Mouse (Mus musculus) midbrain, embryonic 10.5 days (tissue): ENCODE measurements around the gene Tgfbi. TPM values are rescaled to one million over a fixed set of nuclear protein-coding genes. Genes with fewer than 3 reads are reported as not detected.

ENCODE experiments used
- DNase-seq: peaks from one replicate; pipeline ENCODE4 v3.0.0-alpha.2; 2017; ENCODE audit warnings: low spot score
- H3K27ac ChIP-seq: fragments of 300-500 bp; sonication (generic); replicated peaks from 2 replicates; pipeline ENCODE4 v1.5.1; 2016; ENCODE audit warnings: mild to moderate bottlenecking
- H3K27me3 ChIP-seq: fragments of 300-500 bp; sonication (generic); 2 replicates; pipeline ENCODE4 v1.6.1; 2016; ENCODE audit warnings: low read depth, mild to moderate bottlenecking; ENCODE audit not compliant: poor library complexity, severe bottlenecking
- H3K36me3 ChIP-seq: fragments of 300-500 bp; sonication (generic); 2 replicates; pipeline ENCODE4 v1.6.1; 2016; ENCODE audit warnings: mild to moderate bottlenecking, moderate library complexity
- H3K4me1 ChIP-seq: fragments of 300-500 bp; sonication (generic); 2 replicates; pipeline ENCODE4 v1.6.1; 2016
- H3K4me3 ChIP-seq: fragments of 300-500 bp; sonication (generic); 2 replicates; pipeline ENCODE4 v1.5.1; 2016; ENCODE audit warnings: mild to moderate bottlenecking, moderate library complexity
- H3K9me3 ChIP-seq: fragments of 300-500 bp; sonication (generic); replicated peaks from 2 replicates; pipeline ENCODE4 v1.6.1; 2016; ENCODE audit warnings: mild to moderate bottlenecking
- WGBS: fragments of 180-500 bp; shearing (Covaris S2); methylation state at CpG from one replicate; pipeline ENCODE4 v1.1.7; 2016; 5-methylcytosine and 5-hydroxymethylcytosine counted together
- polyA plus RNA-seq: library from polyadenylated mRNA; unstranded; fragments of >200 nt; fragmentation: Nextera tagmentation; extraction: Ambion mirVana; gene quantifications from 2 replicates; pipeline ENCODE4 v1.2.1, GENCODE M21; 2016

The Tgfbi gene
- polyA plus RNA-seq, 1 experiment from 2014 or later, result 23.2 TPM

DNA sequence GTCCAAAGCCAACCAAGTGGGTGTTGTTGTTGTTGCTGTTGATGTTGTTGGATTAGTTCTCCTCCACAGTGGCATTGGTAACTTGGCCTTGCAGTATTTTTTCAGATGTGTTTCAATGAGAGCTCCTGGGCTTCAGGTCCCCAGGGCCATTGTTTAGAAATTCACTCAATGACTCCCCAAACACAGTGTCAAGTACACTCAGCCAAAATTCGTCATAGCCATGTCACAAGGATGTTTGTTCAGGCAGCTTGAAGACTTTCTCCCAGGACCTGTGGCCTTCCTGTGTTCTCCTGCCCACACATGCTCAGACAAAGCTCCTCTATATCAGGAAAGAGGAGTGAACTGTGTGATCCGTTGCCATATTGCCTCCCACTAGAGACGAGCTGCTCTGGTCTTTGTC is 23.3 kb upstream of the Tgfbi start:
- 83% methylated on average over 3 of the region's 3 CpGs for WGBS
- Histone ChIP-seq H3K27ac (no peak overlapping the region), H3K4me1 (peaks cover 62% of the 10 kb centered on the region), H3K27me3 (peaks cover 4% of the 10 kb centered on the region; the same call in 1 of the 2 replicates), H3K9me3 (no peaks in the 10 kb centered on the region), H3K4me3 (no peak overlapping the region), H3K36me3 (no peaks in the 10 kb centered on the region)
- no peak for DNase-seq

DNA sequence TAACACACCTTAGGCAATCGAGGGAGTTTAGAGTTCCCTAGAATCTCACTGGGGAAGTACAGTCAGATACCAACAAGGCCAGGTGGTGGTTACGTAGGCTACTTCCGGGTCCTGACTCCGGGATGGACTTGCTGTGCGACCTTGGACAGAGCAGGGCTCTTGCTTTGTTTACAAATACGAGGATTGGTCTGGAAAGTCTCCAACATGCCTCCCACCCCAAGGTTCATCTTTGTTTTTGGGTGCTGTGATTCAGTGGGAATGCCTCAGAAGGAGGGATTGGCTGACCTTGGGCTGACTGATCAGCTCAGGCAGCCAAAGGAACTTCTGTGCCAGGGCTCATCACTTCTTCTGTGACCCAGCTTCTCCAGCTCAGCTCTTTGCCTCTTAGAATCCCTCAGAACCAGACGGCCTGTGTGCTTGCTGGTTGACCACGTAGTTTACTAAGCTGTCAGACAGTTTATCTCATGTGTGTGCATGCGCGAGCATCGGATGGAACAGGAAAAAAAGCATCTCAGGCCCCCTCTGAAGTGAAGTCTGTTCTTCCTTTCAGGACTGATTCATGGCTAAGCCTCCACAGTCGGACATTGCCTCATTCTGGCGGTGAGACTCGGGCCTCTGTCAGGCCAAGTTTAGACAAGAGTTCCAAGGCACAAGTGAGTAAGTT is 20.7 kb upstream of the Tgfbi start:
- Histone ChIP-seq H3K36me3 (no peaks in the 10 kb centered on the region), H3K27me3 (peaks cover 16% of the 10 kb centered on the region), H3K4me1 (peaks cover 40% of the 10 kb centered on the region), H3K4me3 (no peak overlapping the region), H3K9me3 (no peaks in the 10 kb centered on the region), H3K27ac (0 out of 2 replicates have a peak overlapping the region, but pooled peaks have one; percentile 13)
- 87% methylated on average over 14 of the region's 14 CpGs for WGBS
- DNase-seq, result no peak

DNA sequence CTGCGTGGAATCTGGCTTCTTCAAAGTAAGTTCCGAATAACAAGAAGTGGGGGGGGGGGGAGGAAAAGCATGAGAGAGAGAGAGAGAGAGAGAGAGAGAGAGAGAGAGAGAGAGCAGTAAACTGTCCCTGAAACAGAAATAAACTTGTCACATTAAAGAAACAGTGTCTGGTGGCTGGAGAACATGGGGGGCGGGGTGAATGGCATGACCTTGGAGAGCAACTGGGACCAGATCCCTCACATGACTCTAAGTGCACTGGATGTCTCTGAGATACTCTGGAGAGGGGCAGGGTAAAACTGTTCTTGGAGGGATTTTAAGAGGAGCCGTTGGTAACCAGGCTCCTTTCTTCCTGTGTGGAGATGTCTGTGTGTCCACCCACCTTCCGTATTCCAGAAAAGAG is 19.1 kb upstream of the Tgfbi start:
- no peak for DNase-seq
- Histone ChIP-seq H3K4me3 (no peak overlapping the region), H3K4me1 (peaks cover 30% of the 10 kb centered on the region), H3K27ac (no peak overlapping the region), H3K9me3 (no peaks in the 10 kb centered on the region), H3K36me3 (no peaks in the 10 kb centered on the region), H3K27me3 (peaks cover 16% of the 10 kb centered on the region)
- WGBS, result 80% methylated on average over 5 of the region's 5 CpGs

DNA sequence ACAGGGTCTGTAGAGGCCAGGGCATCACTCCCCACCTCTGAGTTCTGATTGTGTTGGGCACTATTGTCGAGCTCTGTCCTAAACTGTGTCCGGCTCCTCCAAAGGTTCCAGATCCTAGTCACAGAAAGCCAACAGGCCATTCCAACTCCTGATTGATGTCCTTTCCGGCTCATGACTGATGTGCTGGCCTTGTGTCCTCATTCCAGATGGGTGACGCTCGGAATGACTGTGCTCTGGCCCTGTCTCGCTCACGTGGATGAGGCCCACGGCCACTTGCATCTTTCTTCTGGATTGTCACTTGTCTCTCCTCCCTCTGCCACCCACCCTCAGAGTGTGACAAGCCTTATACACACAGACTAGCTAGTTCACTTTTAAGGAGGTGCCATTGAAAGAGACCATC is 18.1 kb upstream of the Tgfbi start:
- H3K9me3 ChIP-seq, result no peaks in the 10 kb centered on the region
- no peak for DNase-seq
- H3K4me1 ChIP-seq, result peaks cover 32% of the 10 kb centered on the region
- no peak overlapping the region; the same call in 1 of the 2 replicates for H3K27ac ChIP-seq
- 95% methylated on average over 8 of the region's 8 CpGs for WGBS
- no peak overlapping the region for H3K4me3 ChIP-seq
- H3K27me3 ChIP-seq, result peaks cover 16% of the 10 kb centered on the region
- H3K36me3 ChIP-seq, result no peaks in the 10 kb centered on the region

DNA sequence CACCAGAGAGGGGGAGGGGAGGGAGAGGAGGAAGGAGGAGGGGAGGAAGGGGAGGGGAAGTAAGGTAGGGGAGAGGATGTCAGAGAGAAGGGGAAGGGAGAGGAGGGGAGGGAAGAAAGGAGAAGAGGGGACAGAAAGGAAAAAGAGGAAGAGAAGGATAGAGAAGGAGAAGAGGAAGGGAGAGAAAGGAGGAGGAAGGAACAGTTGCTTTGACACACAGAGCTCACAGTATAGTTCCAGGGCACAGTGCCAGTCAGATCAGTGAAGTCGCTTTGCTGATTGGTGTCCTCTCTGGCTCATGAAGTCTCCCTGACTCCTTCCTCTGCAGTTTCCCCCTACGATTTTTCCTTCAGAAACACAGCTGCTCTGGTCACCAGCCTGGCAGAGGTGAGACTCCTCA is 17.4 kb upstream of the Tgfbi start:
- Histone ChIP-seq H3K4me1 (peaks cover 33% of the 10 kb centered on the region), H3K36me3 (no peaks in the 10 kb centered on the region), H3K27me3 (peaks cover 16% of the 10 kb centered on the region), H3K27ac (no peak overlapping the region), H3K9me3 (no peaks in the 10 kb centered on the region), H3K4me3 (no peak overlapping the region)
- 83% methylated on average over 2 of the region's 2 CpGs for WGBS
- DNase-seq, result no peak

DNA sequence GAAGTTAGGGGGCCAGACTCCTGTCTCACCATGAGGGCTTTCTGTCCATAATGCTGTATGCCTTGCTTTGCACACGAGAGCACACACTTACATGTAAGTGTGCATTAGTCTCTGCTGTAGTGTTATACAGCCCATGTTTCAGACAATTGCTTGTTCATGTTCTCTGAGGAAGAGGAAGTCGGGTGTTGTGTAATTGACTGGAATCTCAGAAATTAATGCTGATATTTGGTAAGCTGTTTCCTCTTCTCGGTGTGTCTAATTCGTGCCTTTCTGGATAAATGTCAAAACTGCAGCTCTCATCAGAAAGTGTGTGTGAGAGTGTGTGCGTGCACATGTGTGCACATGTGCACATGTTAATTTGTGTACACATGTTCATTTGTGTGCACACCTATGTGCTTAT is 16.1 kb upstream of the Tgfbi start:
- peaks cover 46% of the 10 kb centered on the region for H3K4me1 ChIP-seq
- no peaks in the 10 kb centered on the region for H3K36me3 ChIP-seq
- WGBS, result 92% methylated on average over 5 of the region's 5 CpGs
- DNase-seq, result no peak
- no peak overlapping the region for H3K27ac ChIP-seq
- no peak overlapping the region for H3K4me3 ChIP-seq
- H3K27me3 ChIP-seq, result peaks cover 16% of the 10 kb centered on the region
- no peaks in the 10 kb centered on the region for H3K9me3 ChIP-seq

DNA sequence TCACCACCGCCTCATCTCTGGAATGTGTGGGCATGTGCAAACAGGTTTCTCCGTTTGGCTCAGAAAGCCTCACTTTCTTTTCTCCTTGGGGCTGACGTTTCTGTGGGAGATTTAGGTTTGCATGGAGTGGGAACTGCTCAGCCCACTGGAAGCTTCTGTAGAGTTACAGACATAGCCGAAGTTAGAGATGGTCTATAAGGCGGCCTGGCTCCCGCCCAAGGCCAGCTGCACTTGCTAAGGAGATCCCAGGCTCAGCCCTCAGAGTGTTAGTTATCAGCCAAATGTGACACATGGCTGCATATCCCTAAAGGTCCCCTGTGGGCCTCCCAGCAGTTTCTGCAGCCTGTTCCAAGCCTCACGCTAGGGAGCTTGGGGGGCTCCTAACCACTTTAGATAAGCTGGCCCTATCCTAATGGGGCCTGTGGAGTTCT is 15.3 kb upstream of the Tgfbi start:
- WGBS, result 84% methylated on average over 7 of the region's 7 CpGs
- 0 out of 2 replicates have a peak overlapping the region, but pooled peaks have one; percentile 13 for H3K27ac ChIP-seq
- DNase-seq, result no peak

DNA sequence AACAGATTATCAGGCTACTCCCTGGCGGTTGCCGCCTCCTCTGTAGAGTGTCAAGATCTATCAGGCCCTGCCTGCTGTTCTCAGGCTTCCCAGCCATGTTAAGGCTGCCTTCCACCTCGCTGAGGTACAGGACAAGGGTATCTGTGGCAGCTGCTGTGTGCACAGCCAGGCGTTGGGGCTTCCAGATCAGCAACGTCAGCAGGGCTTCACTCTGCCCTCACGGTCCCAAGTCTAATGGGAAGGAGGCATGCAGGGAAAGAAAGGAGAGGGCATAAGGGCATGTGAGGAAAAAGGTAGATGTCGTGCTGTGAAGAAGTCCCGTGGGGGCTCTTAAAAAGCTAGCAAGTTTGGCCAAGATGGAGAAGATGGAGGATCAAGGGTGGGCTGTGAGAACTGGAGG is 14.1 kb upstream of the Tgfbi start:
- H3K27me3 ChIP-seq, result peaks cover 16% of the 10 kb centered on the region
- 72% methylated on average over 8 of the region's 8 CpGs for WGBS
- H3K9me3 ChIP-seq, result no peaks in the 10 kb centered on the region
- no peaks in the 10 kb centered on the region for H3K36me3 ChIP-seq
- no peak overlapping the region for H3K4me3 ChIP-seq
- 0 out of 2 replicates have a peak overlapping the region, but pooled peaks have one; percentile 19 for H3K27ac ChIP-seq
- no peak for DNase-seq
- peaks cover 30% of the 10 kb centered on the region for H3K4me1 ChIP-seq

More for the DNA sequence above, 15.3 kb upstream of the Tgfbi start:
- Histone ChIP-seq H3K4me1 (peaks cover 40% of the 10 kb centered on the region), H3K4me3 (no peak overlapping the region), H3K27me3 (peaks cover 16% of the 10 kb centered on the region), H3K36me3 (no peaks in the 10 kb centered on the region), H3K9me3 (no peaks in the 10 kb centered on the region)

GRCm38 (mm10) chr13:56597296-56597695 is 12.0 kb upstream of the Tgfbi start:
- Histone ChIP-seq H3K9me3 (no peaks in the 10 kb centered on the region), H3K36me3 (no peaks in the 10 kb centered on the region), H3K4me1 (peaks cover 39% of the 10 kb centered on the region), H3K27ac (peak overlapping the region; percentile 25), H3K4me3 (no peak overlapping the region), H3K27me3 (no peaks in the 10 kb centered on the region; the same call in 1 of the 2 replicates)
- no peak for DNase-seq
- 79% methylated on average over 4 of the region's 4 CpGs for WGBS

- Histone ChIP-seq H3K36me3 (no peaks in the 10 kb centered on the region), H3K27ac (no peak overlapping the region), H3K4me1 (peaks cover 39% of the 10 kb centered on the region), H3K9me3 (no peaks in the 10 kb centered on the region), H3K4me3 (no peak overlapping the region), H3K27me3 (no peaks in the 10 kb centered on the region; the same call in 1 of the 2 replicates)
- WGBS, result 61% methylated on average over 12 of the region's 12 CpGs
- no peak for DNase-seq
These were observed 11.3 kb upstream of the Tgfbi start for GRCm38 (mm10) chr13:56597831-56598612.

DNA sequence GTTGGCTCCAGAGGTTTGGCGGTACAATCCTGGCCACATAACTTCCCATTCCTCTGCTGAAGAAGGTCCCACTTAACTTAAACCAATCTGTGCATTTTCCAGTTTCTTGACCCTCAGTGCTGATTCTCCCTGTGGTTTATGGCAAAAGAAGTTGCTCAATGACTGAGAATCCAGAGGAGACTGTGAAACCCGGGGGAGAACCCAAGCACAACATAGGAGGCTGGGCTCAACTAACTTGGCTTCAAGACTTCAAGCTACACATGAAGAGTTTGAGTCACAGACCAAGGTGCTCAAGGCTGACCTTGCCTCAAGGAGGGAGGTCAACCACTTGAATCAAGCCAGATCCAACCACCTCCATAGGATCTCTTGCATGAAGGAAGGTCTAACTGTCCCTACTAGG is 9.8 kb upstream of the Tgfbi start:
- 91% methylated on average over 2 of the region's 2 CpGs for WGBS
- H3K27ac ChIP-seq, result 0 out of 2 replicates have a peak overlapping the region, but pooled peaks have one; percentile 15
- H3K4me3 ChIP-seq, result no peak overlapping the region

GRCm38 (mm10) chr13:56600216-56600890 is 9.0 kb upstream of the Tgfbi start:
- H3K4me1 ChIP-seq, result peaks cover 35% of the 10 kb centered on the region
- no peaks in the 10 kb centered on the region for H3K36me3 ChIP-seq
- peak overlapping the region; percentile 29; the same call in 1 of the 2 replicates for H3K27ac ChIP-seq
- H3K27me3 ChIP-seq, result no peaks in the 10 kb centered on the region; the same call in none of the 2 replicates
- no peaks in the 10 kb centered on the region for H3K9me3 ChIP-seq
- WGBS, result 75% methylated on average over 10 of the region's 10 CpGs
- DNase-seq, result no peak
- no peak overlapping the region for H3K4me3 ChIP-seq

More for the DNA sequence above, 9.8 kb upstream of the Tgfbi start:
- no peaks in the 10 kb centered on the region for H3K36me3 ChIP-seq
- no peaks in the 10 kb centered on the region for H3K9me3 ChIP-seq
- no peak for DNase-seq
- H3K27me3 ChIP-seq, result no peaks in the 10 kb centered on the region; the same call in 1 of the 2 replicates
- H3K4me1 ChIP-seq, result peaks cover 39% of the 10 kb centered on the region
